Mouse (Mus musculus) gastrocnemius, postnatal 4 days (tissue): ENCODE measurements around the gene Pheta1. TPM values are rescaled to one million over a fixed set of nuclear protein-coding genes. Genes with fewer than 3 reads are reported as not detected.
A peak's percentile ranks its signal among the peaks of the same experiment; 100 is the strongest.
"Not testable (repeated sequence)": the region's sequence is repeated elsewhere in the genome, so short reads cannot be mapped to it uniquely, and the experiment has no call there.

ENCODE experiments used
- DNase-seq, 2 experiments: peaks; one replicate each; pipeline ENCODE4 v3.0.0; 2021 to 2022; ENCODE audit warnings: low spot score in 2 of 2, mixed read lengths in 2 of 2
- total RNA-seq, 2 experiments: library from RNA; stranded (reverse); gene quantifications; 2 replicates each; pipeline ENCODE4 v1.2.3; 2021

Gene Pheta1
- total RNA-seq, 2 experiments from 2014 or later = 9.5 to 9.9 TPM

- DNase-seq = peak; percentile 81 to 83
These were observed 6.1 kb upstream of the Pheta1 start for GRCm38 (mm10) chr5:121842665-121843118.

- peak in 1 of 2 experiments; percentile 18 for DNase-seq
These were observed 5.5 kb upstream of the Pheta1 start for GRCm38 (mm10) chr5:121843138-121843905.

GRCm38 (mm10) chr5:121845361-121845760 is 3.4 kb upstream of the Pheta1 start:
- no peak for DNase-seq

GRCm38 (mm10) chr5:121846322-121846721 is 2.5 kb upstream of the Pheta1 start:
- DNase-seq = no peak

DNA sequence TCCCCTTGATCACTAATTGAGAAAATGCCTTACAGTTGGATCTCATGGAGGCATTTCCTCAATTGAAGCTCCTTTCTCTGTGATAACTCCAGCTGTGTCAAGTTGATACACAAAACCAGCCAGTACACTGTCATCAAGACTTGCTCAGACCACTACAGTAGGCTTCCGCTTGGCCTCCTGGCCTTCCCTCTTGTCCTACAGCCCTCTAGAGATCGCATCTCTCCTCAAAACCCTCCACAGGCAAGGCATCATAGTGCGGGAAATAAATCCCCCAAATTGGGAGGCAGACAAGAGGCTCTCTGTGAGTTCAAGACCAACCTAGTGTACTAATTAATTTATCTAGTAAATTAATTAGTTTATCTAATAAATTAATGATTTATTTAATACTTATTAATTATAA is 1.5 kb upstream of the Pheta1 start:
- DNase-seq = not testable (repeated sequence)

GRCm38 (mm10) chr5:121848035-121848519 is 707 bp upstream of the Pheta1 start:
- DNase-seq = peak in 1 of 2 experiments; percentile 52

DNA sequence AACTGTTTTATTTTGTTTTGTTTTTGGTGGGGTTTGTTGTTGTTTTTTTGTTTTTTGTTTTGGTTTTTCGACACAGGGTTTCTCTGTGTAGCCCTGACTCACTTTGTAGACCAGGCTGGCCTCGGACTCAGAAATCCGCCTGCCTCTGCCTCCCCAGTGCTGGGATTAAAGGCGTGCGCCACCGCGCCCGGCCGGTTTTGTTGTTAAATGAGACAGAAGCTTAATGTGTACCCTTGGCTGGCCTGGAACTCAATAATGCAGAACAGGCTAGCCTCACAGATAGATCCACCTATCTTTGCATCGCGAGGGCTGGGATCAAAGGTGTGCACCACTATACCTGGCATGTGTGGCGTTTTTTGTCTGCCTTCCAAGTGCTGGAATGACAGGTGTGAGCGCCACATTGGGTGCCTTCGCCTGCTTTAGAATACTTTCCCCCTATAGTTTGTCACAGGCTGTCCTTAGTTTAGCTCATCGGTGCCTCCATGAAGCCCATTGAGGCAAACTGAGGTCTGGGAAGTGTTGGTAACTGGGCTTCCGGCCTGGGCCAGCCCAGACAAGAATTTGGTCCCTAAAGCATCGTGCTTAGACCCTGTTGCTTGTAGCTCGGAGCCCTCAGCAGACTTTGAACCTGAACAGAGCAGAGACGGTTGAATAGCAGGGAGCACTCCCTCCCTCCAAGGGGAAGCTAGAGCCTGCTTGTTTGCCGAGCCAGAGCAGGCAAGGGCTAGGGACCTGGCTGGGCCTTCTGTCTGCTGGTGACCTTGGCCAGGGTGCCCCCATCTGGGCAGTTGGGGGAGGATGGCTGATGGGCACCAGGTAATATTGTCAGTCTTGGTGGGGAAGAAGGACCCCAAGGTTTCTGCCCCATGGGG is 930 bp downstream of the Pheta1 start:
- peak in 1 of 2 experiments; percentile 15 for DNase-seq

GRCm38 (mm10) chr5:121853368-121854051 is 4.7 kb downstream of the Pheta1 start:
- peak in 1 of 2 experiments; percentile 11 for DNase-seq

GRCm38 (mm10) chr5:121854768-121855167 is 6.0 kb downstream of the Pheta1 start:
- DNase-seq = no peak

- DNase-seq = no peak
These were observed 8.0 kb downstream of the Pheta1 start for GRCm38 (mm10) chr5:121856740-121857139.

DNA sequence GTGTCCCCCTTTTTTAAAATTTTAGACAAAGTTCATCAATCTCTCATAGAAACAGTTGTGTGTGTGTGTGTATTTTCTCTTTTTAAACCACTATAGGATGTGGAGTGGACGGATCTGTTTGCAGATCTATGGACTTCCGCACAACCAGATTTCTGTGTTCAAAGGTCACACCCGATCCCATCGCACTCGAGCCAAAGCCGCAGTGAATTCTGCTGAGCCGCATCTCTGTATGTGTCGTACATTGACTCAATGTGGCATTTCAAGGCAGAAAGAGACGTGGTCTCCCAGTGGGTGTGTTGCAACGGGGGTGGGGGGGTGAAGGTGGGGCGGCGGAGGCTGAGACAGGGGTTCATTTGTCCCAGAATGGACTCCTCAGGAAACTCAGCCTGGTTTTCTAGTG is 9.6 kb downstream of the Pheta1 start:
- DNase-seq = no peak

- no peak for DNase-seq
These were observed 13.2 kb downstream of the Pheta1 start for GRCm38 (mm10) chr5:121861964-121862363.

GRCm38 (mm10) chr5:121864330-121864729 is 15.5 kb downstream of the Pheta1 start:
- no peak for DNase-seq

GRCm38 (mm10) chr5:121867963-121868362 is 19.2 kb downstream of the Pheta1 start:
- DNase-seq = no peak

DNA sequence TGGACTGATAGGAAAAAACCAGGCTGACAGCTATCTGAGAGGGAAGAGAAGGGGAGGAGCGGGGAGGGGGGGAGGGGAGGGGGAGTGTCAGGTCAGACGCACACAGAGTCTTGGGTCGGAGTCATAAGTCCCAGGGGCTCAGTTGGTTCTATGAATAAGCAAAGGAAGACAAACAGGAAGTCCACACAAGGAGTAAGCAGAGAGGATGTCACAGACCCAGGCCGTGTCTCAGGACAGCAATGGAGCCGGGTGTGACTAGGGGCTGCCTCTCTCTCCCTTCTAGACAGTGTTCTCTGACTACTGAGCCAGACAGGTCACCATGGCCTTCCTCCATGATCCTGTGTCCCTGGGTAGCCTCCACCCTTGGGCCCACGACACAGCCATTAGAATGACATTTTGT is 22.0 kb downstream of the Pheta1 start:
- DNase-seq = no peak

- no peak for DNase-seq
These were observed 22.8 kb downstream of the Pheta1 start for GRCm38 (mm10) chr5:121871515-121872030.

GRCm38 (mm10) chr5:121872158-121872557 is 23.4 kb downstream of the Pheta1 start:
- DNase-seq = peak; percentile 79 to 82

DNA sequence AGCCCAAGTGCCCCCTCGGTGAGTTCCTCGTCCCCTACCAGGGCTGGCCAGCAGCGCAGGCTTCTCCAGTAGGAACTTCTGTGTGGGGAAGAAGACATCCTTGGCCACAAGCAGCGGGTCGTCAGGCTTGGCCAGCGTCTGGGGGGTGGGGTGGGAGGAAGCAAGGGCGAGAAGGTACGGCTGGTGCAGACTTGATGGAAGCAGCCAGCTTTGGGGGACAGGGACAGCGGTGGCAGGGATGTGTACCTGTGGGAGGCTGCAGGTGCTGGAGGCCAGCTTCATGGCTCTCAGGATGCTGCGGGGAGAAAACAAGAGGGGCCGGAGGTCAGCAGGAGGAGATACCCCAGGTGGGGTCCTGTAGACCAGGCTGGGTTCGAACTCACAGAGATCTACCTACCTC is 26.3 kb downstream of the Pheta1 start:
- no peak for DNase-seq

- DNase-seq = no peak
These were observed 28.1 kb downstream of the Pheta1 start for GRCm38 (mm10) chr5:121876901-121877300.

DNA sequence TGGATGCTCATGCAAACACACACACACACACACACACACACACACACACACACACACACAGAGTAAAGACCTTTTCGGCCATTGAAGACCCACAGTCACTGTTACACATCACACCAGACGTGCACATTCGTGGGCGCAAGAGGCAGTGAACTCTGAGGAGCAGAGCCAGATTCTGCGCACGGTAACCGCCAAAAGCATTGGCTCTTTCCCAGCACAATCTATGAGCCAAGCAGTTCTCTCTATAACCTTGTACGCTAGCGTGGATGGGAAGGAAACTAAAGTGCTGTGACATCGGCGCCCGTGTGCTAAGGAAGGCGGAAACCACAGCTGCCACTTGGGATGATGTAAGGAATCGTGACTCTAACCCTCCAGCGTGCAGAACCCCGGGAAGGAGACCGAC is 29.9 kb downstream of the Pheta1 start:
- no peak for DNase-seq

- DNase-seq = no peak
These were observed 30.4 kb downstream of the Pheta1 start for GRCm38 (mm10) chr5:121879211-121879610.
